Mouse (Mus musculus) cerebellum, adult 9-11 months (tissue): ENCODE results near the gene Aff3.

Experiments
- DNase-seq: peaks from one replicate; pipeline ENCODE4 v3.0.0; 2022

The Aff3 gene

DNA sequence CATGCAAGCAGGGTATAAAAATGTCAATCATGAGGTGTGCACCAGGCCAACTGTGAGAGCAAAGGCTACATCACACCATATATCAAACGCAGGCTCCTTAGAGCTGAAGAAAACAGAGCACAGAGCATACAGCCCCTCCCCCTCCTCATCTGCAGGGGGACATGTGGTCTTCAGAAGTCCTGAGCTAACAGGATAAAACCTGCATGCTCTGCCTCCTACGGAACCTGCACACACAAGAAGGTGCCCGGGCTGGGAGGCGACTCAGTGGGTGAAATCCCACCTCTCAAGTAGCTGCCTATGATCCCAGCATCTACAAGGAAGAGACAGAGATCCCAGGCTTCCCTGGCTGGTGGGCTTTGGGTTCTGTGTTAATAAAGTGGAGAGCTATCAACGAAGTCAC is 70.0 kb downstream of the Aff3 start:
- DNase-seq, result no peak

DNA sequence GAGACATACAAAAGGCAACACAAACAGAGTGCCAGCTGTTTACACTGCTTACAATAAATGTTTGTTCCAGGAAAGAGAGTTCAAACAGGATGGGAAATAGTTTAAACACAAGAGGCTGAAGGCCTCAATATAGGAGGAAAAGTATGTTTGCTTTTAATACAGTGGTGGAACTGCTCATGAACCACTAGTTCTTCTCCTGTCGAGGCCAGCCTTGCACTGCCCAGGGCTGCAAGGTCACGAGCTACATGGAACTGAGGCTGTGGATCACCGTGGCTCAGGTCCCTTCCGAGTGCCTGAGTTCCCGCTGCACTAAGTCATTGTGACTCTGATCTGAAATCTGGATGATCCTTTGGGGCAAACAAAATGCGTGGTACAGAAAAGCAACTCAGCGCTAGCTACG is 73.6 kb downstream of the Aff3 start:
- no peak for DNase-seq

DNA sequence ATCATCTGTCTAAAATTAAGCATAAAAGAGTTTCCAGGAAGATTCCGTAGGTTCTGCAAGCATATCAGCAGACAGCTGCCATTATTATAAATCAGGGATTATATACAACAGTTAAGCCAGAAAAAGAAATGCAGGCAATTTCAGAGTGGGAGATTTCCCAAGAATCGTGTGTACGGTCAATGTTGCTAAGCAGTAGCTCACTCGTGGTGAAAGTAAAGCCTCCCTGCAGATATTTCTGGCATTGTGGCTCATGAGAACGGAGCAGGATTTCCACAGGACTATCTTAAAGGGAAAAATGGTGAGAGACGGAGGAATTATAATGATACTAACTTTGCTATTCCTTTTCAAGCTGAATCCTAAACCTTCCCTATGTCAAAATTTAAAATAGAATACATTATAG is 76.0 kb downstream of the Aff3 start:
- DNase-seq, result no peak

DNA sequence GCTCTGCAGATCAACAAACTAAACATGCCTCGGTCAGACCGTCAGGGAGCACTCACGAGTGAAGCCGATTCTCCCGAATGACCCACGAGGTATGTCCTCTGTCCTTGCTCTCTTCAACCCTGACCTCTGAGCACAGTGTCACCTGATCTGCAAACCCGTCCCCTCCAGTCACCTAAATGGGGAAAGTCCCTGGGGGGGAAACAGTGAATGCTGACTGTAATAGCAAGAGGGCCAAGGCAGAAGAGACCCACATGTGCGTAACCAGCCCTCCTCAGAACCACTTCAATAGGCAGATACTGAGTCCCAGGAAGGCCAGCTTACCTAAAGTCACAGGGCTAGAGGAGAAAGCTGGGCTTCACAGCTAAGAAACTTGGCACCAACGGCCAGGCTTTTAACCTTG is 82.4 kb downstream of the Aff3 start:
- no peak for DNase-seq

DNA sequence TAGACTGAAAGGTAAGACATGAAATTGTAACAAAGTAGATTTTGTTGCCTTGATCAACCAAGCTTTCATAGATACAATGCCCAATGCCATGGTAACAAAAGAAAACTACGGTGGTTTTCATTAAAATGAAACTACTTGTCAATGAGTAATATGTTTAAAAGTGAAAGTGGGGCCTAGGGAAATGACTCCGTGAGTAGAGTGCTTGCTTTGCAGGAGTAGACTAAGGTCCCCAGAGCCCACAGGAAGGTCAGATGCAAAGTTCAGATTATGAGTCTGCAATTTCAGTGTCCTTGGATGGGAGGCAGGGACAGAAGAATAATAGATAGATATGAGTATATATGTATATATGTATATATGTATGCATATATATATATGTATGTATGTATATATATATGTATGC is 84.2 kb downstream of the Aff3 start:
- no peak for DNase-seq

DNA sequence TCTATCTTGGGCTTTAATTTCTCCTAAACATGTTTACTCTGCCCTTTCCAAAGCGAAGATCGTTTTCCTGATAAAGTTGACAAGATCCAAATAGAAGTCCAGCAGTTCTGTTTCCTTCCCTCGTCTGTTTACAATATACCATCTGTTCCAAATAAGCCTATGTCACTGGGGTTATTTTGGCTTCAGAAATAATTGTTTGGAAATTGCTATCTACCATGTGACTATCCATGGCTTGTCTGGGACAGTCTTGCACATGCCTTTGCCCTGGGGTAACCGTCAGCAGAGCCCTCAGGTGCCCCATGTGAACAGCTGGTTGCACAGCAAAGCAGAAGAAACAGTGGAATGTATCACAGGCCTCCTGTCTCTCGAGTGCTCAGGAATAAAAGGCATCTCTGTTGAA is 86.4 kb downstream of the Aff3 start:
- no peak for DNase-seq

DNA sequence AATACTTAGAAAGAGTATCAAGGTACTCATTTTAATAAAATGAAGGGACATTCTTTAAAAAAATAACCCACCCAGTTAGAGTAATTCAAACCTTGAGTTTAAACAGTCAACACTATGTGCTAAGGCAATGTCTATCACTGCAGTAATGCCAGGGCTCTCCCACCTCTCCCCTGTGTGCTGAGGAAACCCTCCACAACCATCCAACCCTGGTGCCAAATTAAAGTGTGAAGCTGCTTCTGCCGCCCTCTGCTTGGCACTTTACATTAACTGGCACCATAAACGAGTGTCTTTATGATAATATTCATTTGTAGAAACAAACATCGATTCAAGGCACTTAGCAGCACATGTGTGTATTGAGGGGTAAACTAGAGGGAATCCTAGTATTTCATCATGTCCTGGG is 97.0 kb downstream of the Aff3 start:
- no peak for DNase-seq

DNA sequence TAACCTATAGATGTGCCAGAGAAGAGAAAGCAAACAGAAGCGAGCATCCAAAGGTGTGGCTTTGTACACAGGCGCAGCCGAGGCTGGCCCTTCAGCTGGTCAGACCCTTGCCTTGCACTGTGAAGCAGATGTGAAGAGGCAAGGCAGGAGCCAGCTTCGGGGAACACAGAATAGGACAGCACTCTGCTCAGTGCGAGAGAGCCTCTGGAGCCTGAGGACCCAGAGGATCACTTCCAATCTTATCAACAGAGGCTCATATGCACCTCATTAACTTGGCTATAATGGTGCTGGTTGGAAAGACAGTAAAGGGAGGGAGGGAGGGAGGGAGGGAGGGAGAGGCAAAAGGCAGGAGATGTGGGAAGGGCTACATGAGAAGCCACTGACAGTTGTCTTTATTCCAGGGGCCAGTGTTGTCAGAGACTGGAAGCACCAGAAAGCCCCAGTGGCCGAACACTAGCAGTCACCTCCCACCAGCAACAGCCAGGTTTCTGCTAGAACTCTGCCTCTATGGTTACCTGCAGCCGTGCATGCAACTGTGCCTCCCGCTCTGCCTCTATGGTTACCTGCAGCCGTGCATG is 98.6 kb downstream of the Aff3 start:
- no peak for DNase-seq

DNA sequence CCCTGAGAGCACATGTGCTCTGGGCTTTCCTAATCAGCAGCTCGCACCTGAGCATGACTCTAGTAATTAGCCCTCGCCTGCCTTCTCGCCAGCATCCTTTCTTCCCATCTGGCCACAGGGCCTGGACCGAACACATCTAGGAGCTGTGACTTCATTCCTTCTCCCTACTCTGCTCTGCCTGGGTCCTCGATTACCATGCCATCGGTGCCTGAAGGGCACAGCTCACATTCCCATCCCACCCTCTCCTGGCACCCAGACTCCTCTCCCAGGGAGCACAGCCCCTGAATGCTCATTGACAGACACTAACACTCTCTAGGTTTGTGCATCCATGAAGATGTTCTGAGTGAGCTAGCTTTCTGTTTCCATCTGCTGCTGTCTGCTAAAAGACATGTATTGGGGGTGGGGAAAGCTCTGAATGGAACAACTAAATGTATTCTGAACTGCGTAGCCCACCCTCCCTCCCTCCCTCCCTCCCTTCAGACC is 99.4 kb downstream of the Aff3 start:
- DNase-seq, result no peak

DNA sequence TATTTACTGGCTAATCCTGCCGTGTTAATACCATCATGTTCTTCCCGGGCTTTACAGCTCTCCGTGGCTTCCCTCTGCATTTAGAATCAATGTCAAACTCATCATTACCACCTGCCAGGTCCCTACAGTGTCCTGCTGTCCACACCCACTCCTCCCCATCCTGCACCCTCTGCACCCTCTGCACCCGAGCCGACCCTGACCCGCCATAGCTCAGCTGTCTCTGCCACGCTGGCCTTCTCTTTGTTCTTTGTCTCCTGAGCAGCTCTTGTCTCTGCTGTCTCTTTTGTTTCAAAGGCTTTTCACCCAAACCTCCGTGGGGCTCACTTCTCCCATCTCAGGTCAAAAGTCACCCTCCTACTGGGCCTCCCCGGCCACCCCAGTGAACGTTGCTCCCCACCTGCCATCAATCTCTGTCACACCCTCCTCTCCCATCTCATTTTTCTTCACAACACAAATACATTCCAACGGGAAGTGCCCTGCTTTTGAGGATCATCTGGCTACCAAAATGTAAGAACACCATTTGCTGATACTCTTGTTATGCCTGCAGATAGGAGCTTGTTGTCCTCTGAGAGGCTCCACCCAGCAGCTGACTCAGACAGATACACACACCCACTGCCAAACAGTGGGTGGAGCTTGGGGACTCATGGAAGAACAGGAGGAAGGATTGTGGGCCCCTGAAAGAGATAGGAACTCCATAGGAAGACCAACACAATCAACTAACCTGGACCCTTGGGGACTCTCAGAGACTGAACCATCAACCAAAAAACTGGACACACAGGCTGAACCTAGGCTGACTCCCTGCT is 102.2 kb downstream of the Aff3 start:
- no peak for DNase-seq

DNA sequence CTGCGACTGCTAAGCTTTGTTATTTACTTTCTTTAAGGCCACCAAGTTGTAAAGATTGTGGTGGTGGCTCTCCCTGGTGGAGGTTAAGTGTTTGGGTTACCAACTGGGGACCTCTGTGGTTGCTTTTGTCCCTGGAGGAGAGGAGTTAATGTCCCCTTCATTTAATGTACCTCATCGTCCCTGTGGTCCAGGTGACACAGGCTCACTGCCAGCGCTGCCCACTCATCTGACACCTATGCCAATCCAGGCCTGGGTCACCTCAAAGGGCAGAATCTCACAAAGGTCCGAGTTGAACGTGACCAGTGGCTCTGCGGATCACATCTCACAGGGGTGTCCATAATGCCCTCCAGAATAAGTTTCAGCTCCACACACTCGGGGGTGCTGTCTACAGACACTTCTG is 103.4 kb downstream of the Aff3 start:
- no peak for DNase-seq

DNA sequence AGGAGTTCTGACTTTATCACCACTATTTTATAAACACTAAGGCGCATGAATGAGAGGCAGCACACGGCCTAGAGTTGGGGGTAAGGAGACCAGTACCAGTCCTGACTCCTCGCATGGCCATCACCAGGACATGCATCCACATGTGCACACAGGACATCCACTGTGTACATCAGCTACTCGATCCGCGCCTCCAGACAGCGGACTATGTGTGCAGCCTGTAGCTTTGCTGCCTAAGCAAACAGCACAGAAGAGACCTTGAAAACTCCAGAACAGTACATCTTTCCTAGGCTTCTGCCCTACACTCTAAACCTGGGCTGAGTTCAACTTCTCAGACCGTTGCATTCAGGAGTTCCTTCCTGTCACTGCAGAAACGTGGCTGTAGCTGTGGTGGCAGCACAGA is 104.1 kb downstream of the Aff3 start:
- no peak for DNase-seq

DNA sequence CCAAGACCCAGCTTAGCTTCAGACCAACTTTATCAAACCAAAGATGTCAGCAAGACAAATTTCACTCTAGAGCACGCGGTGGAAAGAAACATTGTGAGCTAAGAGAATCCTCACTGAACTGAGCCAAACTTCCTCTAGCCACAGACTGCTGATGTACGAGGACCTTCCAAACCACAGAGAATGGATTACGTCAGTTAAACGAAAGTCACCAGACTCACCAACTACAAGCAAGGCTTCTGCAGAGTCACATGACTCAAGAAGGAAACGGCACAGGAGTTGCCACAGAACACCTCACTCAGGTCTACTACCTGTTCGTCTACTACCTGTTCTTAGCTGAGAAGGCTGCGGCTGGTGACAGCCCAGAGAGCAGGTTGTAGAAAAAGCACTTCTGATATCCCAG is 107.1 kb downstream of the Aff3 start:
- DNase-seq, result no peak

DNA sequence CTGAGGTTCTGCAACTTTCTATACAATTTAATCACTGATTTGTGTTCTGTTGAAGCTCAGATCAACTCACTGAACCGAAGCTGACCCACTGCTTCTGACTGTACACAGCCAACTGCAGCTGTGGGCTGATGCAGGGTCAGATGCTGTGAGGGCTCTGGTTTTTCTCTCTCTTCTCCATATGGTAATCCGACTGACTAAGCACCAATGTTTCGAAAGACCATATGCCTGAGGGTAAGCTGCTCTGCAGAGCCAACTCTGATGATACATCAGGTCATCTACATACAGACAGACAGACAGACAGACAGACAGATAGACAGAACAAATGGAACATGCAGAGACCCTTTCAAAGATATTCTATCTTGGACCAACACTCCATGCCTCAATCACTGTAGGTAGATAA is 110.2 kb downstream of the Aff3 start:
- no peak for DNase-seq

DNA sequence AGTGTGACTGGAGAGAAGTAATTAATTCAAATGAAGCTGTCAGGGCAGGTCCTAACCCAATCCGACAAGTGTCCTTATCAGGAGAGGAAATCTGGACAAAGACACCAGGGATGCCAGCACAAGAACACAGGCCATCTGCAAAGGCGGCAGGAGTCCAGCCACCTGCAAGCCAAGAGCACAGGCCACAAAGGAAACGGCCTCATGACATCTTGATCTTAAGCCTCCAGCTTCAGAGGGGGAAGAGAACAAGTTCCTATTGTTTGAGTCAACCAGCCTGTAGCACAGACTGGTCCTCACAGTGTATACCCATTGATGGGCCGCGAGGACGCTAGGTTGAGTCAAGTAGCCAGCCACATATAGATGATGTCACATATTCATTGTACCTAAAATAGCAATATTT is 111.7 kb downstream of the Aff3 start:
- DNase-seq, result peak; percentile 83

DNA sequence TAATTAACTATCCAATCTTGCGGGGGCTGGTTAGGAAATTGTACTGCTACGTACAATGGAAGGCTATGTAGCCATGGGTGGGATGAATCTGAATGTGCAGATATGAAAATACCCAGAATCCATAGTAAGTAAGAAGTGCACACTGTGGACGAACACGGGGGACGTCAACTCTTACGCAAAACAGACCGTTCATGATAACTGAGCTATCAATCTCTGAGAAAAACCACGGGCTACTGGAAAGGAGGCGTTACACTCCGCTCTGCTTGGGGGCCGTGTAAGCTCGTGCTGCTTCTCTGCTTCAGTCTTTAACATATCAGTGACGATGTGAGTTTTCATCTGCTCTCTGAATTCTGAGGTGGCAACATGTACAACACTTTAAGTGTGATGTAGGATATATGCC is 114.2 kb downstream of the Aff3 start:
- DNase-seq, result no peak

DNA sequence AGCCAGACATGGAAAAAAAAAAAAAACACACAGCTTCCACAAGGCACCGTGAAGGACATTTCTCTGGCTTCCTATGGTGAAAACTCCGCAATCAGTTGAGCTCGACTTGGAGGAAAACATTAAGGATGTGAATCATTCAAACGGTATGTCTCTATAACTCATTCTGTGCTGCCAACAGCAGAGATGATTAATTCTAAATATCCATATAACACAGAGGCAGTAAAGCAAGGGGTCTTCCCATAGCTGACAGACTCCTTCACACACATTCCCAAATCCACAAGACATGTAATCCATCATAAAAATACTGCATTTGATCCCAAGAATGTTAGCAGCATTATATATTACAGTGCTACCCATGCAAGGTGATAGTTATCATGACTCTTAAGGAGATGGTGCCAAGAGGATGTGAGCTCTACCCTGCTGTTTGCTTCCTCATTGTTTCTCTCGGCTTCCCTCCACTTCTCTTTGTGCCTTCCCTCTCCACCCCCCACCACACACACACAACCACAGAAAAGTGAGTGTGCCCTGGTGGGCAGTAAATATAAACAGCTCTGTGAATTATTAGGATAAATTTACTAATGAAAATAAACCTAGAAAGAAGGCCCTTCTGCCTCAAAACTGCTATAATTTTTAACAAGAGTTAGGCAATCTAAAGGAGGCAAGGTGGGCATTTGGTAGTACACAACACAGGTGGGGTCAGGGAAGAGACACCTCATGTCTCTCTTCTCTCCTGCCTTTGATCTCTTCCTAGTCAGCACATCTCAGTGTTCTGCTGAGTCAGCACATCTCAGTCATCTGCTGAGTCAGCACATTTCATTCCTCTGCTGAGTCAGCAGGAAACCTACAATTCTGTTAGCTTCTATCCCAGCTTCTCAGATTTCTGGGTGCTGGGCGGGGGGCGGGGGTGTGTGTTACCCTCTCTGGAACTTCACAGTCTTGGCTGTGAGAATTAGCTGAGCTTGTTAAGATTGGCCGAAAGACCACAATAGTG is 115.8 kb downstream of the Aff3 start:
- no peak for DNase-seq

DNA sequence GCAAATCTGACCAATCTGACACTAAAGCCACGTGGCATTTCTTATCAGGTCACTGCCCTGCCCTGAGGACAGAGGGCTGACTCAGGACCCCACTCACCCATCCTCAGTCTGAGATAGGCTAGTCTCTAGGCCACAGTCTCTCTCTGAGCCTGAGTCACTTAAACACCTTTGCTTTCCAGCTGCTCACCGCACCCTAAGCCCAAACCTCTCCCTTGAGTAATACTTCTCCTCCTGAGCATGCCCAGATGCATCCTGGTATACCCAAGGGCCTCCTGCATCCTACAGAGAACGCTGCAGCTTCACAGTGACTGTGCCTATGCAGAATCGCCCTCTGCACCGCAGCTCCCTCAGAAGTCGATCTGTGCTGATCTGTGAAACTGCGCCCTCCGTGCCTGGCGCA is 117.1 kb downstream of the Aff3 start:
- no peak for DNase-seq

DNA sequence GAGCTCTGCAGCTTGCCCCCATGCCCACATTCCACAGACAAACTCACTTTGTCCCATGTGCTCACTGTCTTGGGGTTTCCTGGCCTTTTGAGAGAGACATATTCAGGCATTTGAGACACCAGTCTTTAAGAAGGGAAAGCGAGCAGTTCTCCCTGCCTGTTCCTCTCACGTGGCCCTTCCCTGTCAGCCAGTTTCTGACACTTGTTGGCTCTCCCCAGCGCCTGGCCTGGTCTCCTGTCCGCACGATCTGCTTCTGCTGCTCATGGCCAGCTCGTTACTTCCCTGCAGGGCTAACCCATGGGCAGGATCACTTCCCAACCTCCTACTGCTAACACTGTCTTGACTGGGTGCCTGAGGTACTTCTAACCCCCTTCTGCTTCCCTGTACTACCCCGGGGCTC is 118.1 kb downstream of the Aff3 start:
- DNase-seq, result no peak

DNA sequence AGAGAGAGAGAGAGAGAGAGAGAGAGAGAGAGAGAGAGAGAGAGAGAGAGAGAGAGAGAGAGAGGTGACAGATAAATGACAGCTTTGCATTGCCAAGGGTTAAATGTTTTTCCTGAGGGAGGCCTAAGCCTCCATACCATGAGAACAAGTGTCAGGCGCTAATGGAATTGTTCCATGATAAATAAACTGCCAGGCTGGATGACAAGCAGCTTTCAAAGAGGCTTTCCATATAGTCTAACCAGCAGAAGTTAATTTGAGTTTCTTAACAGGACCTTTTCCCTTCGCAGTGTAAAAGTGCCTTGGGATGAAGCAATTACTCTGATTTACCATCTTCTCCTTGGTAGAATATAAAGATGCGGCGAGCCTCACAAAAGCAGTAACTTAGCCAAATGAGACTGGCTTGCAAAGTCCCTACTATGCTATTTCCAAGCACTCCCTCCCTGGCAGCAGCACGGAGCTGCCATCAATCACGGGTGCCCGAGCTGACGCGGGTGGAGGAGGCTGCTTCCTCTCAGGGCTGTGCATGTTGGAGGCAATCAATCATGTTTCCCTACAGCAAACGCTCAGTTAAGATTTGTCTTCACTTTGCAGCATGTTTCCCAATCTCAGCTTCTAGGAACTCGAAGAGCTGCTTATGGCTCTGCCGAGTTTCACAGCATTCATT is 119.3 kb downstream of the Aff3 start:
- no peak for DNase-seq

DNA sequence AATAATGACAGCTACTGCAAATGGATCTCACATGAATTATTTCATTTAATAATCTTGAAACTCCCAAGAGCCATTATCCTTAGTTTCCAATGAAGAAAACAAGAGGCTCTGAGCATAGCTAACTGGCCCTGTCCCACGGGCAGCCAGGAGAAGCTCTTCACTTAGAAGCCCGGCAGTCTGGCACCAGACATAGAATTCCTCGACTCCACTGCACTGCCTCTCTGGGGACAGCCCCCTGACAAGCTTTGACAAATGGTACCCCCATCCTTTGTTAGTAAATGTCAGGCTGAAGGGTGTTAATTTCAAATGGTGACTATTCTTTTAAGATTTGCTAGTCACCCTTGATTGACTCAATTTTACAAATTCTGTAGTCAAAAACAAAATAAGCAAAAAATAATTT is 120.3 kb downstream of the Aff3 start:
- DNase-seq, result no peak

DNA sequence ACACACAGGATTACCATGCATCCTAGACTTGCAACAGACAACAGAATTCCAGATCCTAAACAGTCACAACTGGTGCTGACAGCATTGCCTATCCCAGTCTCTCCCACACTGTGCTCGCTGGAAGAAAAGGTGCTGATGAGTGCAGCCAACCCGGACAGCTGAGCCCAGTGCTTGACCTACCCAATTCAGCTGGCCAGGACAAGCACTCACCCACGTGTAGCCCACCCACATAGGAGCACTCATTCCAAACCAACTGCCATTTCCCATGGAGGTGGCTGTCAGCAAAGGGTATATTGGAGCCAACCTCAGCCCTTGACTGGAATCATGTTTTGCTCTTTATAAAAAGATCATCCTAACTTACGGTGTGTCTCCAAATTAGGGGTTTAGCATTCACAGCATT is 123.2 kb downstream of the Aff3 start:
- DNase-seq, result no peak

DNA sequence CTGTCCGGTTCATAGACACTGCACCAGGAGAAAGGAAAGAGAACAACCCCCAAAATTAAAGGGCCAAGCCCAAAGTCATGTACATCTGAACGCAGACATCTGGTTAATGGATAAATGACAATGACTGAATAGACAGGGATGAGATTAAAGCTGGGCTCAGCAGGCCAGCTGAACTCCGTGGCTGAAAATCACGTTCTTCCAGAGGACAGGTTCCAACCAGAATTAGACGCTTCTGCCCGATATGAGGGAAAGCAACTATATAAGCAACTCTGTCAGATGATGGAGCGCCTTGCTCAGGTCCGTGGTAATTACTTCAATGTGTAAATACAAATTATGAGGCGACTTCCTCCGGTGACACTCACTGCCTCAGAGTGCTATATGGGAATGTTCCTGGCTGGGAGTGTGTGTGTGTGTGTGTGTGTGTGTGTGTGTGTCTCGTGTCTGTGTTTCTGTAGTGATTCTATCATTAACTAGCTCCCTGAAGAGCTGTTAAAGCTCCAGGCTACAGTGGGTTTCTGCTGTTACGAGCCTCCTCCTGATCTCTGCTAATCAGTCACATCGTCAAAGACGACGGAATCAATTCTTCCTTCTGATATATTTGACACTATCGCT is 127.7 kb downstream of the Aff3 start:
- no peak for DNase-seq
